Mouse (Mus musculus): ENCODE results near the gene Olfr954. TPM values are rescaled to one million over a fixed set of nuclear protein-coding genes. Genes with fewer than 3 reads are reported as not detected.

Olfr954 gene
- polyA plus RNA-seq (2016; fragmentation: Nextera tagmentation; extraction: Ambion mirVana), result not detected in 2 replicates

GRCm38 (mm10) chr9:39456401-39456800, at the start of gene Olfr954:
Olfr954 (plus strand) TSS chr9:39456701.
- no peak within 1 kb of the TSS for H3K4me2 ChIP-seq (replicated peaks)
- H3K4me3 ChIP-seq, result no peak within 1 kb of the TSS
- H3K27ac ChIP-seq, result no peak within 1 kb of the TSS
- no peak for ATAC-seq (ENCODE audit: low FRiP score, low read depth)
- 90% methylated on average over 6 of the region's 6 CpGs for WGBS
- H3K9me3 ChIP-seq, result no peaks in the 10 kb centered on the region
- no peak within 1 kb of the TSS for H3K9ac ChIP-seq
- no peaks in the 10 kb centered on the region for H3K4me1 ChIP-seq
- no peaks in the 10 kb centered on the region for H3K27me3 ChIP-seq (replicated peaks)
- no peaks in the 10 kb centered on the region for H3K36me3 ChIP-seq

GRCm38 (mm10) chr9:39427048-39427447, 29.5 kb upstream of the Olfr954 start, which contains the start of gene Olfr952:
Olfr952 (minus strand) TSS chr9:39427148.
- Histone ChIP-seq H3K9ac (no peak within 1 kb of the TSS), H3K4me1 (no peaks in the 10 kb centered on the region), H3K4me3 (no peak within 1 kb of the TSS), H3K27ac (no peak within 1 kb of the TSS), H3K9me3 (no peaks in the 10 kb centered on the region), H3K27me3 (replicated peaks) (no peaks in the 10 kb centered on the region), H3K4me2 (replicated peaks) (no peak within 1 kb of the TSS), H3K36me3 (no peaks in the 10 kb centered on the region)
- no peak for ATAC-seq (ENCODE audit: low FRiP score, low read depth)

- Histone ChIP-seq H3K27ac (no peak within 1 kb of the TSS), H3K4me2 (replicated peaks) (no peak within 1 kb of the TSS), H3K9me3 (no peaks in the 10 kb centered on the region), H3K4me1 (no peaks in the 10 kb centered on the region), H3K9ac (no peak within 1 kb of the TSS), H3K4me3 (no peak within 1 kb of the TSS), H3K27me3 (replicated peaks) (no peaks in the 10 kb centered on the region), H3K36me3 (no peaks in the 10 kb centered on the region)
- 57% methylated on average over 1 of the region's 1 CpGs for WGBS
- ATAC-seq (ENCODE audit: low FRiP score, low read depth), result no peak
Measured at GRCm38 (mm10) chr9:39471844-39472243, 15.3 kb downstream of the Olfr954 start, which contains the start of gene Olfr955. Olfr955 (minus strand) TSS chr9:39471944.

DNA sequence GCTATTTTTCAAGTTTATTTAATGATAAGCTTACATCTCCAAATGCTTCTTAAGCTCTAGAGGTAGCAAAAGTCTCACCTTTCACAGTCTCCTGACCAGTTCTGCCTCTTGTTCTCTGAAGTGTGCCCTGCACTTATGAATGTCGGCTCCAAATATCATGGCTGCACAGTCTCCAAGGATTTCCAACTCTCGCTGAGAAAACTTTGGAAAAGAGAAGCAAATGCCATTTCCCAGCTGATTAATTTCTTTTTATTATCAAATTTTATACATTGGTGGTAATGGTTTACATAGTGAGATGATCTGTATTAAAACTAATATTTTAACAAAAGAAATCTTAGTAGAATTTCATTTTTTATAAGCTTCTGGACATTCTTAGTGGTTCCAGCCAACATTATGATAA, 37.4 kb downstream of the Olfr954 start, which contains the start of gene Olfr44:
Gene Olfr44 (minus strand): TSS at position 101 of the 400 bp plus-strand sequence.
- H3K9ac ChIP-seq, result no peak within 1 kb of the TSS
- H3K9me3 ChIP-seq, result no peaks in the 10 kb centered on the region
- no peaks in the 10 kb centered on the region for H3K27me3 ChIP-seq (replicated peaks)
- no peaks in the 10 kb centered on the region for H3K4me1 ChIP-seq
- H3K27ac ChIP-seq, result no peak within 1 kb of the TSS
- H3K36me3 ChIP-seq, result no peaks in the 10 kb centered on the region
- no peak for ATAC-seq (ENCODE audit: low FRiP score, low read depth)
- WGBS, result 94% methylated on average over 2 of the region's 2 CpGs
- no peak within 1 kb of the TSS for H3K4me2 ChIP-seq (replicated peaks)
- no peak within 1 kb of the TSS for H3K4me3 ChIP-seq

- H3K4me3 ChIP-seq, result no peak overlapping the region
- H3K27ac ChIP-seq, result no peak overlapping the region
- ATAC-seq (ENCODE audit: low FRiP score, low read depth), result peak; percentile 71
- no peak overlapping the region for H3K4me2 ChIP-seq (replicated peaks)
- no peaks in the 10 kb centered on the region for H3K27me3 ChIP-seq (replicated peaks)
- 8% methylated on average over 6 of the region's 6 CpGs for WGBS
- no peak overlapping the region for H3K9ac ChIP-seq
- H3K36me3 ChIP-seq, result no peaks in the 10 kb centered on the region
- H3K4me1 ChIP-seq, result no peaks in the 10 kb centered on the region
- no peaks in the 10 kb centered on the region for H3K9me3 ChIP-seq
Measured at GRCm38 (mm10) chr9:39508998-39509397, 52.5 kb downstream of the Olfr954 start.

DNA sequence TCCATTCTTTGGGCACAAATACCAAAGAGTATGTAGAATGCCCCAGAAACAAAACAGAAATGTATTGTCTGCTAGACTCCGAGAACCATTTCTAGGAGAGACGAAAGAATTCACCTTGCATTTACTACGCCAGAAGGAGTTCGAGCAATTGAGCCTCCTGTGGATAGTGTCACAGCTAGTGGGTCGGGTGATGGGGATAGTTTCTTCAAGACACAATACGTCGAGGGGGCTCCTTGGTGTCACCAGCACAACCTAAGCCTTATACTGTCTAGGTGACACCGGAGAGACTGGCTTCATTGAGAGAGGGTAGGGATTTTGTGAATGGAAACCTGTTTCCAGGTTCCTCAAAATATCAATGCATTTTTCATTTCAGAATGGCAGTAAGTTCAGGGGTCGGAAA, 52.9 kb downstream of the Olfr954 start:
- WGBS, result 81% methylated on average over 9 of the region's 9 CpGs
- Histone ChIP-seq H3K4me3 (no peak overlapping the region), H3K36me3 (no peaks in the 10 kb centered on the region), H3K9ac (no peak overlapping the region), H3K27ac (no peak overlapping the region), H3K9me3 (no peaks in the 10 kb centered on the region), H3K4me1 (no peaks in the 10 kb centered on the region), H3K27me3 (replicated peaks) (no peaks in the 10 kb centered on the region), H3K4me2 (replicated peaks) (no peak overlapping the region)
- ATAC-seq (ENCODE audit: low FRiP score, low read depth), result 0 out of 2 replicates have a peak, but pooled peaks have one; percentile 41

Other genes with a start within 250 kb of the Olfr954 start
- not detected in 2 replicates for gene Olfr1537, start 206.7 kb upstream of the Olfr954 start, polyA plus RNA-seq (2016; fragmentation: Nextera tagmentation; extraction: Ambion mirVana)
- not detected in 2 replicates for gene Olfr945, start 179.9 kb upstream of the Olfr954 start, polyA plus RNA-seq (2016; fragmentation: Nextera tagmentation; extraction: Ambion mirVana)
- gene Olfr948, start 130.7 kb upstream of the Olfr954 start, polyA plus RNA-seq (2016; fragmentation: Nextera tagmentation; extraction: Ambion mirVana), result not detected in 2 replicates
- not detected in 2 replicates for gene Olfr951, start 69.3 kb upstream of the Olfr954 start, polyA plus RNA-seq (2016; fragmentation: Nextera tagmentation; extraction: Ambion mirVana)
- not detected in 2 replicates for gene Olfr952, start 29.6 kb upstream of the Olfr954 start, polyA plus RNA-seq (2016; fragmentation: Nextera tagmentation; extraction: Ambion mirVana)
- not detected in 2 replicates for gene Olfr955, start 15.2 kb downstream of the Olfr954 start, polyA plus RNA-seq (2016; fragmentation: Nextera tagmentation; extraction: Ambion mirVana)
- gene Olfr44, start 37.3 kb downstream of the Olfr954 start, polyA plus RNA-seq (2016; fragmentation: Nextera tagmentation; extraction: Ambion mirVana), result not detected in 2 replicates
- not detected in 2 replicates for gene Olfr957, start 59.1 kb downstream of the Olfr954 start, polyA plus RNA-seq (2016; fragmentation: Nextera tagmentation; extraction: Ambion mirVana)
- not detected in 2 replicates for gene Olfr958, start 97.4 kb downstream of the Olfr954 start, polyA plus RNA-seq (2016; fragmentation: Nextera tagmentation; extraction: Ambion mirVana)
- not detected in 2 replicates for gene Olfr959, start 118.9 kb downstream of the Olfr954 start, polyA plus RNA-seq (2016; fragmentation: Nextera tagmentation; extraction: Ambion mirVana)
- 26.1 and 26.5 TPM in 2 replicates for gene AW551984, start 147.7 kb downstream of the Olfr954 start, polyA plus RNA-seq (2016; fragmentation: Nextera tagmentation; extraction: Ambion mirVana)
- gene Olfr148, start 154.0 kb downstream of the Olfr954 start, polyA plus RNA-seq (2016; fragmentation: Nextera tagmentation; extraction: Ambion mirVana), result not detected in 2 replicates
- not detected in 2 replicates for gene Olfr960, start 164.7 kb downstream of the Olfr954 start, polyA plus RNA-seq (2016; fragmentation: Nextera tagmentation; extraction: Ambion mirVana)
- not detected in 2 replicates for gene Olfr961, start 188.4 kb downstream of the Olfr954 start, polyA plus RNA-seq (2016; fragmentation: Nextera tagmentation; extraction: Ambion mirVana)
- not detected in 2 replicates for gene Olfr963, start 210.5 kb downstream of the Olfr954 start, polyA plus RNA-seq (2016; fragmentation: Nextera tagmentation; extraction: Ambion mirVana)

Data from neural tube, embryonic 12.5 days (tissue).